Mouse (Mus musculus): ENCODE results near the gene Cd164. TPM values are rescaled to one million over a fixed set of nuclear protein-coding genes. Genes with fewer than 3 reads are reported as not detected.
A peak's percentile ranks its signal among the peaks of the same experiment; 100 is the strongest.

Gene Cd164
- polyA plus RNA-seq, 1 experiment, result 177 TPM

GRCm38 (mm10) chr10:41523386-41523785 is 4.2 kb downstream of the Cd164 start:
- Histone ChIP-seq H3K4me3 (ENCODE audit: insufficient read depth, low read depth, low read length) (no peak overlapping the region), H3K27ac (replicated peaks; ENCODE audit: low read depth, low read length) (0 out of 2 replicates have a peak overlapping the region, but pooled peaks have one; percentile 16), H3K4me1 (ENCODE audit: control insufficient read depth, insufficient read depth, insufficient read length, low read length) (peaks cover 11% of the 10 kb centered on the region)

GRCm38 (mm10) chr10:41525696-41526095 is 6.5 kb downstream of the Cd164 start:
- H3K27ac ChIP-seq (replicated peaks; ENCODE audit: low read depth, low read length), result no peak overlapping the region
- H3K4me3 ChIP-seq (ENCODE audit: insufficient read depth, low read depth, low read length), result no peak overlapping the region
- H3K4me1 ChIP-seq (ENCODE audit: control insufficient read depth, insufficient read depth, insufficient read length, low read length), result peaks cover 11% of the 10 kb centered on the region

DNA sequence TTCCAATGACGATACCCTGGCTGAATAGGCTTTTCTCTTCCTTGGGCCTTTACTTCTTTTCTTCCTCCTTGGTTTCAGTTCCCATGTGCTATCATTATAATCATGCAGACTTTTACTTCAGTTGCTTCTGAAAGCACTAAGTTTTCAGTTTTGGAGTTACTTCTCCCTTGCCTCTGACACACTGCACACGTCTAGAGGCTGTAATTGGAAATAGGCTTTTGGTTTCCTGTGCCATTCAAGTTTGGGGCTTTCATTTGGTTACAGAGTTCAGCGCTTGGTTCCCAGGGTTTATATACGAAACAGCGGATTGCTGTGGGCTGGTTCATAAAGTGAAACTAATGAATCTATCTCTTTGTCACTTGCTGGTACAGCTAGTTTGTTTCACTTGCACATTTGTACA is 10.8 kb downstream of the Cd164 start:
- H3K4me3 ChIP-seq (ENCODE audit: insufficient read depth, low read depth, low read length), result no peak overlapping the region
- no peaks in the 10 kb centered on the region for H3K4me1 ChIP-seq (ENCODE audit: control insufficient read depth, insufficient read depth, insufficient read length, low read length)
- H3K27ac ChIP-seq (replicated peaks; ENCODE audit: low read depth, low read length), result no peak overlapping the region

DNA sequence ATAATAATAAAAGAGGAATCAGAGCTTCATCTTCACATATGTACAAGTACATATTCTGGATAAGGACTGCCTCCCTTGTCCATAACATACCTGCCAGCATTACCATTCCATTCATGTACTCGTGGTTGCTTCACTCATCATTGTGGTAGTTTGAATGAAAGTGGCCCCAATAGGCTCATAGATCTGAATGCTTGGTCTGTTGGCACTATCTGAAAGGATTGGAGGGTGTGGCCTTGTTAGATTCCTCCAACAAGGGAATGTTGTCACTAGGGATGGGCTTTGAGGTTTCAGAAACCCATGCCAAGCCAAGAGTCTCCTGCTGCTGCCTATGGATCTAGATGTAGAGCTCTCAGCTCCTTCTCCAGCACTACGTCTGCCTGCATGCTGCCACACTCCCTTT is 16.8 kb downstream of the Cd164 start:
- Histone ChIP-seq H3K27ac (replicated peaks; ENCODE audit: low read depth, low read length) (no peak overlapping the region), H3K4me1 (ENCODE audit: control insufficient read depth, insufficient read depth, insufficient read length, low read length) (no peaks in the 10 kb centered on the region), H3K4me3 (ENCODE audit: insufficient read depth, low read depth, low read length) (no peak overlapping the region)

- Histone ChIP-seq H3K4me1 (ENCODE audit: control insufficient read depth, insufficient read depth, insufficient read length, low read length) (no peaks in the 10 kb centered on the region), H3K4me3 (ENCODE audit: insufficient read depth, low read depth, low read length) (no peak overlapping the region), H3K27ac (replicated peaks; ENCODE audit: low read depth, low read length) (no peak overlapping the region)
Measured at GRCm38 (mm10) chr10:41536714-41537113, 17.5 kb downstream of the Cd164 start.

GRCm38 (mm10) chr10:41537226-41537982 is 18.2 kb downstream of the Cd164 start:
- H3K4me1 ChIP-seq (ENCODE audit: control insufficient read depth, insufficient read depth, insufficient read length, low read length), result no peaks in the 10 kb centered on the region
- peak overlapping the region; percentile 30; the same call in 1 of the 2 replicates for H3K27ac ChIP-seq (replicated peaks; ENCODE audit: low read depth, low read length)
- H3K4me3 ChIP-seq (ENCODE audit: insufficient read depth, low read depth, low read length), result no peak overlapping the region

GRCm38 (mm10) chr10:41537983-41538330 is 18.7 kb downstream of the Cd164 start:
- Histone ChIP-seq H3K4me1 (ENCODE audit: control insufficient read depth, insufficient read depth, insufficient read length, low read length) (no peaks in the 10 kb centered on the region), H3K27ac (replicated peaks; ENCODE audit: low read depth, low read length) (no peak overlapping the region)

GRCm38 (mm10) chr10:41538986-41539385 is 19.8 kb downstream of the Cd164 start:
- Histone ChIP-seq H3K4me1 (ENCODE audit: control insufficient read depth, insufficient read depth, insufficient read length, low read length) (no peaks in the 10 kb centered on the region), H3K4me3 (ENCODE audit: insufficient read depth, low read depth, low read length) (no peak overlapping the region), H3K27ac (replicated peaks; ENCODE audit: low read depth, low read length) (no peak overlapping the region)

More at GRCm38 (mm10) chr10:41537983-41538330, 18.7 kb downstream of the Cd164 start:
- no peak overlapping the region for H3K4me3 ChIP-seq (ENCODE audit: insufficient read depth, low read depth, low read length)

- peaks cover 3% of the 10 kb centered on the region; the same call in 1 of the 2 replicates for H3K4me1 ChIP-seq (ENCODE audit: control insufficient read depth, insufficient read depth, insufficient read length, low read length)
- no peak overlapping the region for H3K4me3 ChIP-seq (ENCODE audit: insufficient read depth, low read depth, low read length)
- no peak overlapping the region for H3K27ac ChIP-seq (replicated peaks; ENCODE audit: low read depth, low read length)
Measured at GRCm38 (mm10) chr10:41542057-41542456, 22.8 kb downstream of the Cd164 start.

DNA sequence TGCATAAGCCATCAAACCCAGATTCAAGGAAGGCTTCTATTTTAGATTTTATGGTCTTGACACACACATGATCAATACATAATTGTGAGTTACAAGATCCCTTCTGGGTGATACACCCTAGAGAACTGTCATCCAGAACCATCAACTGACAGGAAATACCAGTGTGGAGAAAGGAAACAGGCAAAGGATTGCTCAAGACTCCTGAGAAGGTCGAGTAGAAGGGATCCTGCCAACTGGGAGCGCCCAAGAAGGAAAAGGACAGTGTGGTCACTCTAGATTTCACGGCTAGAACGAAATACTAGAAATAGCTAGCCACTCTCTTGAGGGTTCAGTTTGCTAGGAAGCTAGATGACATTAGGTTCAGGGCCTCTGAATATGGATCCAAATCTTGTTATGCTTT is 24.2 kb downstream of the Cd164 start:
- Histone ChIP-seq H3K4me1 (ENCODE audit: control insufficient read depth, insufficient read depth, insufficient read length, low read length) (peaks cover 3% of the 10 kb centered on the region; the same call in 1 of the 2 replicates), H3K27ac (replicated peaks; ENCODE audit: low read depth, low read length) (no peak overlapping the region), H3K4me3 (ENCODE audit: insufficient read depth, low read depth, low read length) (no peak overlapping the region)

GRCm38 (mm10) chr10:41543844-41544243 is 24.6 kb downstream of the Cd164 start:
- Histone ChIP-seq H3K4me1 (ENCODE audit: control insufficient read depth, insufficient read depth, insufficient read length, low read length) (peaks cover 3% of the 10 kb centered on the region; the same call in 1 of the 2 replicates), H3K27ac (replicated peaks; ENCODE audit: low read depth, low read length) (no peak overlapping the region), H3K4me3 (ENCODE audit: insufficient read depth, low read depth, low read length) (no peak overlapping the region)

- H3K27ac ChIP-seq (replicated peaks; ENCODE audit: low read depth, low read length), result no peak overlapping the region
- H3K4me1 ChIP-seq (ENCODE audit: control insufficient read depth, insufficient read depth, insufficient read length, low read length), result peaks cover 3% of the 10 kb centered on the region; the same call in 1 of the 2 replicates
- H3K4me3 ChIP-seq (ENCODE audit: insufficient read depth, low read depth, low read length), result no peak overlapping the region
Measured at GRCm38 (mm10) chr10:41544481-41545190, 25.4 kb downstream of the Cd164 start.

DNA sequence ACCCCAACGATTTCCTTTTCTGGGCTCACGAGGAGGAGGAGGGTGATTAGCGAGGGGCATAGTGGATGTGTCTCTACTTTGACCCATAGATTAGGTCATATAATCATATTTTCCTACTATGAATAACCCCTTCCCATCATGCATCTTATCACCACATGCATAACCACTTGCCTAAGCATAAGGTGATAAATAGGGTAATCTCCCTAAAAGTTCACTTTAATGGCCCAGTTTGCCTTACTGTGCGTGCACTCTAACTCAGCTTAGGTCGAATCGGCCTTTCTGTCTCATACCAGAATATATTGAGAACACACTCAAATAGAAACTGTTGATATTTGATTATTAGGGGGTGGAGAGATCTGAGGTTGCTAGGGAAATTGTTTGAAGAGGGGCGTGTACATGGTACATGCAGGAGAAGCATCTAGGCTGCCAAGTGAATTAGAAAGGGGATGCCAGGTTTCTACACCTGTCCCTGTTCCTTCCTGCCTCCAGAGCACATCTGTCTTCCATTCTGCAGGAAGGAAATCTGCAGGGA is 26.1 kb downstream of the Cd164 start:
- H3K27ac ChIP-seq (replicated peaks; ENCODE audit: low read depth, low read length), result no peak overlapping the region
- peaks cover 3% of the 10 kb centered on the region; the same call in 1 of the 2 replicates for H3K4me1 ChIP-seq (ENCODE audit: control insufficient read depth, insufficient read depth, insufficient read length, low read length)
- H3K4me3 ChIP-seq (ENCODE audit: insufficient read depth, low read depth, low read length), result no peak overlapping the region

GRCm38 (mm10) chr10:41546396-41547165 is 27.4 kb downstream of the Cd164 start:
- peaks cover 3% of the 10 kb centered on the region; the same call in 1 of the 2 replicates for H3K4me1 ChIP-seq (ENCODE audit: control insufficient read depth, insufficient read depth, insufficient read length, low read length)
- no peak overlapping the region for H3K4me3 ChIP-seq (ENCODE audit: insufficient read depth, low read depth, low read length)
- no peak overlapping the region for H3K27ac ChIP-seq (replicated peaks; ENCODE audit: low read depth, low read length)

DNA sequence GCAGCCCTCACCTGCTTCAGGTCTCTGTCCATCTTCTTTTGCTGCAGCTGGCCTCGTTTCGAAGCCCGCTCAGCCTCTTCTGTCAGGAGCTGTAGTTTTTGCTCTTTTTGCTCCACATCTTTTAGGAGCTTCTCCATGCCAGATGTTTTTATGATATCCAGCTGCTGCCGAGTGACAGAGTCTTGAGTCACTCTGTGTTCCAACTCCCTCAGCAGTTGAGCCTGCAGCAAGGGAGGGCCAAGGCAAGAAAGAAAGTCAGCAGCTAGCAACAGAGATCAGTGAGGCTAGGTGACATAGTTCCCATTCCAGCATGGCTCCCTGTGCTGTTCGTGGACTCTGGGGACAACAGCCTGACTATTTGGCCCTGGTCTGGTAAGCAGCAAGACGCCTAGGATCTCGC is 31.5 kb downstream of the Cd164 start:
- Histone ChIP-seq H3K4me1 (ENCODE audit: control insufficient read depth, insufficient read depth, insufficient read length, low read length) (no peaks in the 10 kb centered on the region), H3K27ac (replicated peaks; ENCODE audit: low read depth, low read length) (no peak overlapping the region), H3K4me3 (ENCODE audit: insufficient read depth, low read depth, low read length) (no peak overlapping the region)
